Mouse (Mus musculus) midbrain, postnatal 0 days (tissue): ENCODE results near the gene Snta1. TPM values are rescaled to one million over a fixed set of nuclear protein-coding genes. Genes with fewer than 3 reads are reported as not detected.
"Not testable (repeated sequence)": the region's sequence is repeated elsewhere in the genome, so short reads cannot be mapped to it uniquely, and the experiment has no call there.

Source experiments
- ATAC-seq: fragments of 200-750 bp; cut with Nextera tagmentation; 2 replicates; pipeline ENCODE4 v1.8.0; 2017; ENCODE audit warnings: moderate number of reproducible peaks, mild to moderate bottlenecking, moderate TSS enrichment, moderate library complexity; ENCODE audit not compliant: low FRiP score
- DNase-seq: peaks from one replicate; pipeline ENCODE4 v3.0.0-alpha.2; 2015; ENCODE audit warnings: low spot score
- H3K27ac ChIP-seq: fragments of 300-500 bp; sonication (generic); 2 replicates; pipeline ENCODE4 v1.5.1; 2014; ENCODE audit warnings: low read depth, mild to moderate bottlenecking, low read length, mixed read lengths
- H3K27me3 ChIP-seq: fragments of 300-500 bp; sonication (generic); 2 replicates; pipeline ENCODE4 v1.6.1; 2014; ENCODE audit warnings: low read length, control low read depth, mixed read lengths; ENCODE audit not compliant: insufficient read depth
- H3K36me3 ChIP-seq: fragments of 300-500 bp; sonication (generic); 2 replicates; pipeline ENCODE4 v1.6.1; 2014; ENCODE audit warnings: low read length, control low read depth, mixed read lengths; ENCODE audit not compliant: insufficient read depth
- H3K4me1 ChIP-seq: fragments of 300-500 bp; sonication (generic); 2 replicates; pipeline ENCODE4 v1.6.1; 2014; ENCODE audit warnings: mild to moderate bottlenecking, control low read depth, antibody characterized with exemption, low read length, mixed read lengths; ENCODE audit not compliant: insufficient read depth
- H3K4me2 ChIP-seq: fragments of 300-500 bp; sonication (generic); 2 replicates; pipeline ENCODE4 v1.6.1; 2014; ENCODE audit warnings: low read depth, mild to moderate bottlenecking, low read length, mixed read lengths; ENCODE audit not compliant: poor library complexity, severe bottlenecking
- H3K4me3 ChIP-seq: fragments of 300-500 bp; sonication (generic); 2 replicates; pipeline ENCODE4 v1.5.1; 2014; ENCODE audit warnings: low read depth, mild to moderate bottlenecking, low read length, moderate library complexity
- H3K9ac ChIP-seq: fragments of 300-500 bp; sonication (generic); replicated peaks from 2 replicates; pipeline ENCODE4 v1.6.1; 2014; ENCODE audit warnings: mild to moderate bottlenecking, low read length, moderate library complexity, mixed read lengths; ENCODE audit not compliant: poor library complexity, severe bottlenecking
- H3K9me3 ChIP-seq: fragments of 300-500 bp; sonication (generic); 2 replicates; pipeline ENCODE4 v1.6.1; 2016; ENCODE audit warnings: low read length, control low read depth
- CTCF ChIP-seq: IDR thresholded peaks from 2 replicates; pipeline ENCODE4 v1.5.1; 2016; ENCODE audit warnings: antibody characterized with exemption, mild to moderate bottlenecking
- WGBS: fragments of 180-500 bp; shearing (Covaris S2); extraction: QIAGEN DNeasy Blood & Tissue Kit; methylation state at CpG from one replicate; pipeline ENCODE4 v1.1.7; 2014; 5-methylcytosine and 5-hydroxymethylcytosine counted together
- polyA plus RNA-seq: library from polyadenylated mRNA; unstranded; fragments of >200 nt; fragmentation: Nextera tagmentation; extraction: Ambion mirVana; gene quantifications from 2 replicates; pipeline ENCODE4 v1.2.1, GENCODE M21; 2015
- total RNA-seq: library from RNA; depleted of rRNA; stranded (reverse); fragments of >200 nt; gene quantifications from 2 replicates; pipeline ENCODE4 v1.2.3, GENCODE M21; 2014

The Snta1 gene
- total and polyA plus RNA-seq, 2 experiments from 2014 or later = 15.8 to 32.0 TPM

DNA sequence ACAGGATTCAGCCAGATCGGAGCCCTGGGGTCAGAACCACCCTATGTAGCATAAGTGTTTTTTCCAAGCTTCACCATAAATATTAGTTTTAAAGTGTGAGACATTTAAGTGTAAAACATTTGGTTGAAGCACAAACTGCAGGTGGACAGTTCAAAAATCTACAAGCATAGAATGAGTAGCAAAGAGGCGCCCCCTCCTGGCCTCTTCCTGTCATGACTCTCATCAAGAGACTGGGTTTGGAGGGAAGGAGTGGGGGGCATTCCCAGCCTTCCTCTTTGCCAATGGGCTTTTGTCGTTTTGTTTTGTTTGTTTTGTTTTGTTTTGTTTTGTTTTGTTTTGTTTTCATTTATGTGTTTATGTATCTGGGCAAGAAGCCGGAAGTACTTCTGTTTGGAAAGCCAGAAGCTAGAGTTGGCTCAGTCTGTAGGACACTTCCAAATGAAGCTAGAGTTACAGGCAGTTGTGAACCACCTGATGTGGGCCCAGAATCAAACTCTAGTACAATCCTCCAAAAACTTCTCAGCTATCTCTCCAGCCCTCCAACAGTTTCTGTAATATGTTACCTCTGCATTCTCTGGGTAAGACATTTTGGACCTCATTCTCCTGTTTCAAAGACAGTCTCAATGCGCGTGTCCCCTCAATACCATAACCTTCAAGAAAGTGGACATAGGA, 33.8 kb downstream of the Snta1 start:
- WGBS = 60% methylated on average over 6 of the region's 6 CpGs
- Histone ChIP-seq H3K36me3 (peaks cover 8% of the 10 kb centered on the region; the same call in 1 of the 2 replicates), H3K9me3 (no peaks in the 10 kb centered on the region), H3K27ac (no peak overlapping the region), H3K27me3 (no peaks in the 10 kb centered on the region), H3K4me2 (no peak overlapping the region), H3K4me1 (0 out of 2 replicates have a peak, but pooled peaks cover 4% of the 10 kb centered on the region), H3K4me3 (no peak overlapping the region), H3K9ac (no peak overlapping the region)
- DNase-seq = peak; percentile 82
- ATAC-seq = no peak
- peak; percentile 85 for TF ChIP-seq CTCF

DNA sequence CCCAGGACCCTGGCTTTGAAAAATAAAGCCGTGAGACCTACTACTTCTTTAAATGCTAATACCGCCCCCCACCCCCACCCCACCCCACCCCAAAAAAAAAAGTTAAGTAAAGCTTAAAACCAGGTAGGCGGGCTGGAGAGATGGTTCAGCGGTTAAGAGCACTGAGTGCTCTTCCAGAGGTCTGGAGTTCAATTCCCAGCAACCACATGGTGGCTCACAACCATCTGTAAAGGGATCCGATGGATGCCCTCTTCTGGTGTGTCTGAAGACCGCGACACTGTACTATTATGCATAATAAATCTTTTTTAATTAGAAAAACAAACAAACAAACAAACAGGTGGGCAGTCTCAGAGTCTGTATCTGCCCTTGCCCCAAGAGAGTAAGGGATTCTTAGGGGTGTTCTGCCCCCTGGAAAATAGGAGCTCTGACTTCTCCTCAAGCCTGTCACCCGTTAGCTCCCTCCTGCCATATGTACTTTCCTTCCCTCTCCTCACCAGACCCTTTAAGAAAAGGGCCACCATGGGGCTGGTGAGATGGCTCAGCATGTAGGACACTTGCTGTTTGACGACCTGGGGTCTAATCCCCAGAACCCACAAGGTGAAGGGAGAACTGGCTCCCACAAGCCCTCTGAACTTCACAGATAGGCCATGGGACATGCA, 34.9 kb downstream of the Snta1 start, which contains the start of gene Cdk5rap1:
Cdk5rap1 (minus strand) TSS at position 169 of the 659 bp plus-strand sequence.
- Histone ChIP-seq H3K4me1 (0 out of 2 replicates have a peak, but pooled peaks cover 4% of the 10 kb centered on the region), H3K36me3 (peaks cover 14% of the 10 kb centered on the region; the same call in 1 of the 2 replicates), H3K9me3 (no peaks in the 10 kb centered on the region), H3K4me2 (peak within 1 kb of the TSS; percentile 63), H3K4me3 (peak within 1 kb of the TSS; percentile 64), H3K9ac (peak within 1 kb of the TSS; percentile 79), H3K27ac (peak within 1 kb of the TSS; percentile 84), H3K27me3 (no peaks in the 10 kb centered on the region)
- peak; percentile 27 for TF ChIP-seq CTCF
- no peak for DNase-seq
- ATAC-seq = peak; percentile 36
- 11% methylated on average over 9 of the region's 9 CpGs for WGBS

DNA sequence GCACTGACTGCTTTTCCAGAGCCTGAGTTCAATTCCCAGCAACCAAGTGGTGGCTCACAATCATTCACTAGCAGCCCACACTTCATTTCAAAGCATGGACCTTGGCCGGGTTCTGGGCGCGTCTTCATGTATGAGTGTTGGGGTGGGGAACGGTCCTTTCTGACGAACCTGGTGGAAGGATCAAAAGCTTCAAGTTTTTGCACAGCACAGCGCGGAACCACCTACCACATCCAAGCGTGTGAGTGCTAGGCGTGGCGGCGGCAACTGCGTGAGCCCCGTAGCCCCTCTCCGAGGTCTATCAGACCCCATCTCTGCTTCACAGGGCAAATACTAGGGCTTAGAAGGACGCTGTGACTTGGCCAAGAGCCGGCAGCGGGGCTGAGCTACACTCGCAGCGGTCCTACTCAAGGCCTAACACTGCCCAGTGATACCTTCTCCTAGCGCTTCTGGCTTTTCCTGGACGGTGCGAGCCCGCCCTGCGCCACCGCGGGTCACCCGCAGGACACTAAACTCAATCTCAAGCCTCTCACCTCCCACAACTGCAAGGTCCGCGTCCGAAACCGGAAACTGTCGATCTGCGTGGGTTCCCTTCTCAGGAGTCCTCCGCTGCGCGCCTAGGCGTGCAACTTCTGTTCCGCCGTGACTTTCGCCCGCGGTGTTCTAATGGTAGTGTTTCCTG, 35.6 kb downstream of the Snta1 start:
- Histone ChIP-seq H3K36me3 (peaks cover 18% of the 10 kb centered on the region), H3K9ac (peak overlapping the region; percentile 79), H3K4me2 (peak overlapping the region; percentile 63), H3K4me3 (peak overlapping the region; percentile 64), H3K9me3 (no peaks in the 10 kb centered on the region), H3K27ac (peak overlapping the region; percentile 84), H3K27me3 (no peaks in the 10 kb centered on the region), H3K4me1 (0 out of 2 replicates have a peak, but pooled peaks cover 4% of the 10 kb centered on the region)
- WGBS = under 1% methylated on average over 42 of the region's 42 CpGs
- TF ChIP-seq CTCF = peak; percentile 17; the same call in 1 of the 2 replicates
- ATAC-seq (peak; percentile 91), DNase-seq (peak; percentile 91)

DNA sequence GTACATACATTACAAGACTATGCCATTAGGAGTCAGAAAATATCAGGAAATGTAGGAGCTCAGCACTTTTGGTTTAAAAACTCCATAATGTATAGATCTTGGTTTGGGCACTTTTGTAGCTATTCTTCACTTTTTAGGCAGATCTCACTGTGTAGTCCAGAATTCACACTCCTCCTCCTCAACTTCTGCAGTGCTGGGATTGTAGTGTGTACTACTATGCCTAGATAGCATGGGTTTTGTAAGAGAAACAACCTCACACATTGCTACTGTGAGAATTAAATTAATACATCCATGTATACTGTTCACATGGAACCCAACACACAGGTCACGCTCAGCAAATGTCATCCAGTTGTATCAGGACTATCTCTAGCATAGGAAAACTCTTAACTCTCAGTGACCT, 40.4 kb downstream of the Snta1 start:
- H3K4me3 ChIP-seq = no peak overlapping the region
- H3K27me3 ChIP-seq = no peaks in the 10 kb centered on the region
- no peak overlapping the region for H3K4me2 ChIP-seq
- H3K27ac ChIP-seq = no peak overlapping the region
- H3K4me1 ChIP-seq = no peaks in the 10 kb centered on the region
- peaks cover 16% of the 10 kb centered on the region; the same call in 1 of the 2 replicates for H3K36me3 ChIP-seq
- TF ChIP-seq CTCF = no peak
- WGBS = 94% methylated on average over 1 of the region's 1 CpGs
- H3K9ac ChIP-seq = no peak overlapping the region
- no peak for ATAC-seq
- DNase-seq = no peak
- no peaks in the 10 kb centered on the region for H3K9me3 ChIP-seq

DNA sequence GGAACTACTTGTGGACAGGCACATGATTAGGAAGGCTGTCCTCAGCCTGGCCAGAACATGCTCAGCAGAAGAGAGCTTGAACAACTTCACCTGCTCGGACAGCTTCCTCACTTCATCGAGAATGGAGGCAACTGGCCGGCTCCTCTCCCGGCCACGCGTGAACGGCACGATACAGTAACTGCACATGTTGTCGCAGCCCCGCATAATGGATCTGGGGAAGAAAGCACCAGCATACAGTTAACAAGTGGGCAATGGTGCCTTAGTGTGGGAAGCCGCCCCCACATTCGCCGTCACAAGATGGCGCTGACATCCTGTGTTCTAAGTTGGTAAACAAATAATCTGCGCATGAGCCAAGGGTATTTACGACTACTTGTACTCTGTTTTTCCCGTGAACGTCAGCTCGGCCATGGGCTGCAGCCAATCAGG, 53.9 kb downstream of the Snta1 start:
- H3K9me3 ChIP-seq, H3K4me1 ChIP-seq, H3K27me3 ChIP-seq: not testable (repeated sequence)
- DNase-seq (peak; percentile 17), ATAC-seq (0 out of 2 replicates have a peak, but pooled peaks have one; percentile 34)
- peaks cover 14% of the 10 kb centered on the region; the same call in 1 of the 2 replicates for H3K36me3 ChIP-seq
- H3K9ac ChIP-seq = peak overlapping the region; percentile 24; the same call in 1 of the 2 replicates
- H3K27ac ChIP-seq = peak overlapping the region; percentile 47; the same call in 1 of the 2 replicates
- peak overlapping the region; percentile 35 for H3K4me2 ChIP-seq
- peak overlapping the region; percentile 29 for H3K4me3 ChIP-seq
- WGBS = 76% methylated on average over 14 of the region's 19 CpGs
